Mouse (Mus musculus) B cell, adult 2 months (primary cell): Measurements from ENCODE around the gene Gm19345.

Experiments used
- DNase-seq, 2 experiments: peaks; one replicate each; pipeline ENCODE4 v3.0.0; 2022

Gene Gm19345

GRCm38 (mm10) chr7:19875948-19876682 lies 24.3 kb downstream of the Gm19345 start:
- peak; percentile 72 to 77 for DNase-seq

GRCm38 (mm10) chr7:19876781-19877425 lies 25.1 kb downstream of the Gm19345 start:
- peak; percentile 80 to 83 for DNase-seq

GRCm38 (mm10) chr7:19880754-19881153 lies 29.0 kb downstream of the Gm19345 start:
- no peak for DNase-seq

GRCm38 (mm10) chr7:19887849-19888248 lies 36.0 kb downstream of the Gm19345 start, which contains the start of gene Ceacam19:
Gene Ceacam19, minus strand, starts transcription at chr7:19887965.
- no peak for DNase-seq

DNA sequence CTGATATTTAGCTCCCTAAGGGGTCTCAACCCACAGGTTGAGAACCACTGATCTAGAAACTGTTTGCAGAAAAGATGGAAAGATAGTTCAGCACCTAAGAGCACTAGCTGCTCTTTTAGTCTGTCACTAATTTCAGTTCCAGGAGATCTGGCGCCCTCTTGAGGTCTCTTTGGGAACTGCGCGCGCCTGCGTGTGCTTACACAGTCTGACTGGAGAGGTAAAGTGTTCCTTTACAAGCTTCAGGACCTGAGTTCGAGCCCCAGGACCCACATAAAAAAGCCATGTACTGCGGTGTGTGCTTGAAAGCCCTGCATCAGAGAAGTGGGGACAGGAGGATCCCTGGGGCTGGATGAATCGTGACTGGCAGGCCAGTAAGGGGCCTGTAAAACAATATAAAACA lies 38.1 kb downstream of the Gm19345 start:
- DNase-seq = peak; percentile 85 to 87
